Mouse (Mus musculus): ENCODE data around the gene Hist1h4d.
A peak's percentile ranks its signal among the peaks of the same experiment; 100 is the strongest.
"Not testable (repeated sequence)": the region's sequence is repeated elsewhere in the genome, so short reads cannot be mapped to it uniquely, and the experiment has no call there.

Hist1h4d gene

DNA sequence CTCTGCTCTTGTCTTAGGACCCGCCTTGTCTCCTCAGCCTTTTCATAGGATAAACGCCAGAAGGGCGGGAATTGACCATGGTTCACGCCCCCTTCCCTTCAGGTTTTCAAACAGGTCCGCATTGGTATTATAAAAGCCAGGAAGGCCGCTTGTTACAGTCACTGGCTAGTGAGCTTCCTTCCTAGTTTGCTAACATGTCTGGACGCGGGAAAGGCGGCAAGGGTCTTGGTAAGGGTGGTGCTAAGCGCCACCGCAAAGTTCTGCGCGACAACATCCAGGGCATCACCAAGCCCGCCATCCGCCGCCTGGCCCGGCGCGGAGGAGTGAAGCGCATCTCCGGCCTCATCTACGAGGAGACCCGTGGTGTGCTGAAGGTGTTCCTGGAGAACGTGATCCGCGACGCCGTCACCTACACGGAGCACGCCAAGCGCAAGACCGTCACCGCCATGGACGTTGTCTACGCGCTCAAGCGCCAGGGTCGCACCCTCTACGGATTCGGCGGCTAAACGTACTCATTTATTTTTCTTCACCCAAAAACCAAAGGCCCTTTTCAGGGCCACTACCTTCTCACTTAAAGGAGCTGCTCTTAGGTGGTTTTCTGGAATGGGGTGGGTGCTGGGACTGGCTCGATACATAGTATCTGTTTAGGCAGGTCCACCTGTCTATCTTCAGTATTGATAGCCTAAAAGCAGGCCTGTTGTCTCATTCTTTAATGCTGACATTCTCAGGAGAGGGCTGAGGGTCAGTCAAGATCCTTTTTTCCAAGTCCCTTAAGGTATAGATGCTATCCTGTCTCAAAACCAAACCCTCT is at the start of gene Hist1h4d:
Gene Hist1h4d, plus strand, starts transcription at position 191 of the 811 bp plus-strand sequence.
- DNase-seq, result peak; percentile 100

DNA sequence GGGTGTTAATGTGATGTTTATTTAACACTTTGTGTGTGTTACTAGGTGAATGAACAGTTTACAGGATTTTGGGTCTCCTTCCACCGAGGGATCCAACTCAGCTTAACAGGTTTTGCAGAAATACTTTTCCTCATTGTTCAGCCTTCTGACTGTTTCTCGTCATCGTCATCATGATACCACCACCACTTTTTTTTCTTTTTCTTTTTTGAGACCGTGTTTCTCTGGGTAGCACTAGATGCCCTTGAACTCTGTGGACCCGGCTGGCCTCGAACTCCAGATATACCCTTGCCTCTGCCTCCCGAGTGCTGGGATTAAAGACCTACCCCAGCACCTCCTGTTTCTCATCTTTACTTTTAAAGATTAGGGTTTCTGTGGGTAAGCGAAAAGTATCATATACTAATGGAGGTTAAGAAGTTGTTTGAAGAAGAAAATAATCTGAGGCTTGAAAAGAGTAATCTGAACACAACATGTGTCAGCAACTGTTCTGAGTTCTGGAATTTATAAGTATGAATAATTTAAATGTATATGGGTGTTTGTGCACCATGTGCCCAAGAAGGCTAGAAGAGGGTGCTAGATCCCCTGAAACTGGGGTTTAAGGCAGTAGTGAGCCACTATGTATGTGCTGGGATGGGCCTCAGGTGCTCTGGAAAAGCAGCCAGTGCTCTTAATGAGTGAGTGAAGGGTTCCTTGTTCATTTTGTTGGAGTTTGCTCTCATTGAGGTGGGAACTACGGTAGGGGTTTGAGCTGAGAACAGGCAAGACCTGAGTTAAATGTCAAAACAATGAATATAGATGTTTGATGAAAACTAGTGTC is 48.9 kb upstream of the Hist1h4d start:
- peak; percentile 86 for DNase-seq

DNA sequence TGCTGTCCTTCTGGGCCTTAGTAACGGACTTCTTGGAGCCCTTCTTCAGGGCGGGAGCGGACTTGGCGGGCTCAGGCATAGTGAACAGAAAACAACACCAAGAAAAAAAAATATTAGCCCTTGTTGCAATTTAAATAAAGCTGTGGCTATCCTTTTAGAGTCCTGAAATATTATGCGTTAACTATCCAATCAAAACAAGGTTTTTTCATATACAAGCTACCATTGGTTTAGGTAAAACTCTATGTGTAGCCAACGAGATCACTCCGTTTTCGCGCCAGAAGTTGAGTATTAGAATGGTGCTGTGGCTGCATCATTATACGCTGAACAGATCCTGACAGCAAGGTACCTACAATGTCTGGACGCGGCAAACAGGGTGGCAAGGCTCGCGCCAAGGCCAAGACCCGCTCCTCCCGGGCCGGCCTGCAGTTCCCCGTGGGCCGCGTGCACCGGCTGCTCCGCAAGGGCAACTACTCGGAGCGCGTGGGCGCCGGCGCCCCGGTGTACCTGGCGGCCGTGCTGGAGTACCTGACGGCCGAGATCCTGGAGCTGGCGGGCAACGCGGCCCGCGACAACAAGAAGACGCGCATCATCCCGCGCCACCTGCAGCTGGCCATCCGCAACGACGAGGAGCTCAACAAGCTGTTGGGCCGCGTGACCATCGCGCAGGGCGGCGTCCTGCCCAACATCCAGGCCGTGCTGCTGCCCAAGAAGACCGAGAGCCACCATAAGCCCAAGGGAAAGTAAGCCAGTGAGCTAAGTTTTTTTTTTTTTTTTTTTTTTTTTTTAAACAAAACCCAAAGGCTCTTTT is 47.6 kb upstream of the Hist1h4d start, which contains the start of gene Hist1h2af:
Gene Hist1h2af, plus strand, starts transcription at position 347 of the 808 bp plus-strand sequence.
- peak; percentile 97 for DNase-seq

DNA sequence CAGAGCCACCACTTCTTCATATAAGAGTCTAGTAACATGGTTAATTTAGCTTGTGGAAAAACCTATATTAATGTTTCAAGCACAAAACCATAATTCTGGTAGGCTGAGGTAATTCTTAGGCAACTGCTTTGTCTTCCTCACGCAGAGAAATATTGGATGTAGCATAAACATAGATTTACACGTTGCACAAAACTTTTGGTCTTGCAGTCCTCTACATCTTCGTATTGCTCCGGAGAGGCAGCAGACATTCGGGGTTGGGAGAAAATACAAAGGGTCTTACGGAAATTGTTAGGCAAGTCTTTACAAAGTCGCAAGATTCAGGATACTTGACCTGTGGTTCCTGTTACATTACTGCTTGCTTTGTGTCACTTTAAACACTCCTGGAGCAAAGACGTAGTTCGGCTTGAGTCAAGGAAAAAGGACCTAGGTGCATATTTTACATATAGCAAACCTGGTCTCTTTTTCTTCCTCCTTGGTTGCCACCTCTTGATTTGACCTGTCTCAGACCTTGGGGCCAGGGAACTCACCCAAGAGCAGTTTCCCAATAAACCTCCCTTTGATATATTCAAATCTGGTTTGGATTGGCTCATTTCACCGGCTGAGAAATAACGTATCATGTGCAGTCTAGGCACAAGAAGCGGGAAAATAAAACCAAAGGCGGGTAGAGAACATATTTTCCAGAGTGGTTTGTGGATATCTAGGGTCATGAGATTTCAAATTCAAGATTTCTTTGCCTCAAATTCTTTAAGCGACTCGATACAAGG is 46.8 kb upstream of the Hist1h4d start:
- no peak for DNase-seq

DNA sequence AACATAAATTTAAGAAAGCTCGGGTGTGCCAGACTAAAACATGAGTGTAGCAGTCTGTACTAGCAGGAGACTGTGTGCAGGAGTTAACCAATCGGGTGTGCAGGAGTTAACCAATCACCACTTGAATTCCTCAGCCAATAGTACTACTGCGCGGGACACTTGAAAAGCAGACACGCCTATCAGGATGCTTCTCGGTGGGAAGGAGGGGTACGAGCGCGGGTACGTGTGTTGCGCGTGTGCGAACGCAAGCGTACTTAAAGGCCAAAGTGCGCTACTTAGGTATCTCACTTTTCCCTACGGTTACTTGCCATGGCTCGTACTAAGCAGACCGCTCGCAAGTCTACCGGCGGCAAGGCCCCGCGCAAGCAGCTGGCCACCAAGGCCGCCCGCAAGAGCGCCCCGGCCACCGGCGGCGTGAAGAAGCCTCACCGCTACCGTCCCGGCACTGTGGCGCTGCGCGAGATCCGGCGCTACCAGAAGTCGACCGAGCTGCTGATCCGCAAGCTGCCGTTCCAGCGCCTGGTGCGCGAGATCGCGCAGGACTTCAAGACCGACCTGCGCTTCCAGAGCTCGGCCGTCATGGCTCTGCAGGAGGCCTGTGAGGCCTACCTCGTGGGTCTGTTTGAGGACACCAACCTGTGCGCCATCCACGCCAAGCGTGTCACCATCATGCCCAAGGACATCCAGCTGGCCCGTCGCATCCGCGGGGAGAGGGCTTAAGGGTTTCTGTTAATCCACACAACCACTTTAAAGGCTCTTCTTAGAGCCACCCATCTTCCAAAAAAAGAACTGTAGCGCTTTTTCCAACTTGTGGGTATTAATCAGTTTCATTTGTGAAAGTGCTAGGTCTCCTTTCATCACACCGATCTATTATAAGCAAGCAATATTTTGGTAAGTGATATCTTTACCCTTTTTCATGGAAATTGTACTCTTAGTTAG is 46.0 kb upstream of the Hist1h4d start, which contains the start of gene Hist1h3g:
Gene Hist1h3g, plus strand, starts transcription at position 286 of the 939 bp plus-strand sequence.
- DNase-seq, result peak; percentile 99

DNA sequence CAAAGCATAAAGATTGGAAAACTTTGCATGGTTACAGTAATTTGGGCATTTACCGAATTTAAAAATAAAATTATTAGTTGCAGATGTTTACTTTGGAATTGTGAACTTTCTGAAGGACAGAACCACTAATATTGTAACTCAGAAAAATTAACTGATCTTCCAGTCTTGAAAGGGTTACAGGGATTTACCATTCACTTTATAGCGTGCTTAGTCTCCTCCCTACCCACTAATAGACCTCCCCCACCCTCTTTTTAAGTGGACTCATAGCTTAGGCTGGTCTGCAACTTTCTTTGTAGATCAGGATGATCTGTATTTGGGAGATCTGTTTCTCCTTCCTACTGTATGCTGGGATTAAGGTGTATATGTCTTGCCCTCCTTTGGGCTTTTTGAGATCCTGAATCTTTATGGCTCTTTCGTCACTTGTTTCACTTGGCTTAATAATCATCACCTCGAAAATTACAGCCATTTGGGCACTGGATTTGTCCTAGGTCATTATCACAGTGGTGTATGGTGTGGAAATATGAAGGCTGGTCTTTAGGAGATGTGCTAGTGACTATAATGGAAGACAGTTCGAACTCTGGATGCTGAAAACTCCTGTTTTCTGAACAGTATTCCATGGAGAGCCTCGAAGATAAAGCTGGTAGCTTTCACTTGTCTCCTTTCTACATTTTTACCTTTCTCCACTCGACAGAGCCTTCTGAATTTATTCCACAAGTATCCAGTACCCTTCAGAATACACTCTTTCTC is 45.1 kb upstream of the Hist1h4d start:
- peak; percentile 27 for DNase-seq

DNA sequence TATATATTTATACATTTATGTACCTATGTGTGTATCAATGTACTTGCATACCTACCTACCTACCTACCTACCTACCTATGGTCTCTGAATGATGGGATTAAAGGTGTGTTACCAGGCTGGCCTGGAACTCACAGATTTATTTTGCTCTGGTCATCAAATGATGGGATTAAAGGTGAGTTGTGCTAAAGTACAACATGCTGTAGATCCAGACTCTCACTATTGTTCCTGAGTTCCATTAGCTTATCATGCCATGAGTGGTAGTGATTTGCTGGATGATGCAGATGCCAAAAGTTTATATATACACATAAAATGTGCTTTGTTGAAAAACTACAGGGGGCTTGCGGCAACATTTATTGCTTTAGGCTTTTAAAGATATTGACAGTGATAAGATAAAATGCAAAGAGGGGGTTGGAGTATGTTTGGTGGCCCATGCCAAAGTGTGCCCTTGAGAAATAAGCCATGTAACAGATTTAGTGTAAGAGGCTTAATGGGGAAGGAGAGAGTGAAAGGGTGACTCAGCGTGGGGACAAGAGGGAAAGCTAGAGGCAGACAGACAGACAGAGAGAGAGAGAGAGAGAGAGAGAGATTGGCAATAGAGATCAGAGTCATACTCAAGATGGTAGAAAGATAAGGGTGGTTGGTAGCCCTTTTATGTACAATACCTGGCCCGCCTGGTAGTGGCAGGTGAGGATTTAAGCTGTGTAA is 44.2 kb upstream of the Hist1h4d start:
- peak; percentile 73 for DNase-seq

DNA sequence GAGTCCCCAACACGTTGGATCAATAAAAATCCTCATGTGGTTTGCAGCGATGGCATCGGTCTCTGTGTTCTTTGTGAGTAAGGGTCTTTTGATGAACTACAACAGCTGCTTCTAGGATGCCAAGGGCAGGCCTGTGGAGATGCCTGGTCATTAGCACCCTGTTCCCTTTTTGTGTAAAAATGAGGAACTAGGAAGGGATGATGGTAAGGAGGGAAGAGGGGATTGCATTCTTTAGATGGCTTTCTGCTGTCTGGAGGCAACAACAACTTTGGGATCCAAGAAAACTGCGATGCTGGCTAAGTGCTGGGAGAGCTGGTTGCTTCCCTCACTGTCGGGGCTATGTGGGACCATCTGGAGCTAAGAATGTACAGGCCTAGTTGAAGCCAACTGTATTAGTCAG is 43.1 kb upstream of the Hist1h4d start:
- peak; percentile 85 for DNase-seq

DNA sequence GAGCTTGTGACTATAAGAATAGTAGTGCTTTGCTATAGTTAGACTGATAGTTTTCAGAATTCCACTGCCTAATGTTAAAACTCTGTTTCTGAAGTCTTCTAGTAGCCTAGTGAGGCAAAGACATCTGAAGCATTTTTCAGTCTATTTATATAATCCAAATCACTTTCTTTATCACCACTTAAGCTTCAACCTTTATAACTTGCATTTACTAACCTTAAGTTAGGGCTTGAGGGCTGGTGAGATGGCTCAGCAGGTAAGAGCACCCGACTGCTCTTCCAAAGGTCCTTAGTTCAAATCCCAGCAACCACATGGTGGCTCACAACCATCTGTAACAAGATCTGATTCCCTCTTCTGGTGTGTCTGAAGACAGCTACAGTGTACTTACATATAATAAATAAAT is 41.6 kb upstream of the Hist1h4d start:
- peak; percentile 17 for DNase-seq

DNA sequence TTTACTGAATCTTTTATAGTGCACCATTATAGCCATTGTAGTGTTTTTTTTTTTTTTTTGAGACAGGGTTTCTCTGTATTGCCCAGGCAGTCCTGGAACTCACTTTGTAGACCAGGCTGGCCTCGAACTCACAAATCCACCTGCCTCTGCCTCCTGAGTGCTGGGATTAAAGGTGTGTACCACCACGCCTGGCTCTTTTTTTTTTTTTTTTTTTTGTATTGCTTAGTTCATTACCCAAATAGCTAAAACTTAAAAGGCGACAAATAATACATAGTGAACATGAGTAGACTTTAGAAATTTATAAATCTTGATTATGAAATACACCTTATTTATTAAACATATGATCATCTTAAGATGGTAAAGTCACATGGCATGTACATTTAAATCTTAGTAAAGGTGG is 39.9 kb upstream of the Hist1h4d start:
- DNase-seq, result peak; percentile 22

DNA sequence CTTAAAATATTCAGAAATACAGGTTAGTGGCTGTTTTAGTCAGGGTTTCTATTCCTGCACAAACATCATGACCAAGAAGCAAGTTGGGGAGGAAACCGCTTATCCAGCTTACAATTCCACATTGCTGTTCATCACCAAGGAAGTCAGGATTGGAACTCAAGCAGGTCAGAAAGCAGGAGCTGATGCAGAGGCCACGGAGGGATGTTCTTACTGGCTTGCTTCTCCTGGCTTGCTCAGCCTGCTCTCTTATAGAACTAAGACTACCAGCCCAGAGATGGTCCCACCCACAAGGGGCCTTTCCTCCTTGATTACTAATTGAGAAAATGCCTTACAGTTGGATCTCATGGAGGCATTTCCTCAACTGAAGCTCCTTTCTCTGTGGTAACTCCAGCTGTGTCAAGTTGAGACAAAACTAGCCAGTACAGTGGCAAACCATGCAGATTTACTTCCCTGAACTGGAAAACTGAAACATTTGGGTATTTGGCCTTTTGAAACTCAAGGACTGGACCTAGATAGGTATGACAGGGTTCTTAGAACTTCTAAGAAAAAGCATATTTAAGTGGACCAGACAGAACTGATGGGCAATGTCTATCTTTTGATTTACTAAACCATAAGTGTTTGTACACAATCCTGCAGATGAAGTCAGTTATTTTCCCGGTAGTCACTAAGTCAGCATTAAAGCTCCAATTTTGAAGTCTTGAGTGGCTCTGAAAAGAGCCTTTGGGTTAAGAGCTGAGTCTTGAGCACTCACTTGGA is 39.0 kb upstream of the Hist1h4d start:
- DNase-seq, result peak; percentile 84

DNA sequence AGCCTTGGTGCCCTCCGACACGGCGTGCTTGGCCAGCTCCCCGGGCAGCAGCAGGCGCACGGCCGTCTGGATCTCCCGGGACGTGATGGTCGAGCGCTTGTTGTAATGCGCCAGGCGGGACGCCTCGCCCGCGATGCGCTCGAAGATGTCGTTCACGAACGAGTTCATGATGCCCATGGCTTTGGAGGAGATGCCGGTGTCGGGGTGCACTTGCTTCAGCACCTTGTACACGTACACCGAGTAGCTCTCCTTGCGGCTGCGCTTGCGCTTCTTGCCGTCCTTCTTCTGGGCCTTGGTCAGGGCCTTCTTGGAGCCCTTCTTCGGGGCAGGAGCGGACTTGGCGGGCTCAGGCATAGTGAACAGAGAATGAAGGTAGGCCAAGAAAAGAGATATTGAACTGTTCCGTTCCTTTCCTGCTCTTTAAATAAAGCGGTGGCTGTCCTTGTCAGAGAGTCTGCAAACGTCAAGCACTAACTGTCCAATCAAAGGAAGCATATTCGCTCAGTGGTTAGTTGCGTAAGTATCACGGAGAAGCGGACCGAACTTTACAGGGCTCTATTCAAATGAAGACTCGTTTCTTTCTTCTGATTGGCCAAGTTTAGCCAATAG is 38.3 kb upstream of the Hist1h4d start, which contains the start of gene Hist1h2bh:
Gene Hist1h2bh, minus strand, starts transcription at position 394 of the 609 bp plus-strand sequence.
- DNase-seq, result peak; percentile 99

DNA sequence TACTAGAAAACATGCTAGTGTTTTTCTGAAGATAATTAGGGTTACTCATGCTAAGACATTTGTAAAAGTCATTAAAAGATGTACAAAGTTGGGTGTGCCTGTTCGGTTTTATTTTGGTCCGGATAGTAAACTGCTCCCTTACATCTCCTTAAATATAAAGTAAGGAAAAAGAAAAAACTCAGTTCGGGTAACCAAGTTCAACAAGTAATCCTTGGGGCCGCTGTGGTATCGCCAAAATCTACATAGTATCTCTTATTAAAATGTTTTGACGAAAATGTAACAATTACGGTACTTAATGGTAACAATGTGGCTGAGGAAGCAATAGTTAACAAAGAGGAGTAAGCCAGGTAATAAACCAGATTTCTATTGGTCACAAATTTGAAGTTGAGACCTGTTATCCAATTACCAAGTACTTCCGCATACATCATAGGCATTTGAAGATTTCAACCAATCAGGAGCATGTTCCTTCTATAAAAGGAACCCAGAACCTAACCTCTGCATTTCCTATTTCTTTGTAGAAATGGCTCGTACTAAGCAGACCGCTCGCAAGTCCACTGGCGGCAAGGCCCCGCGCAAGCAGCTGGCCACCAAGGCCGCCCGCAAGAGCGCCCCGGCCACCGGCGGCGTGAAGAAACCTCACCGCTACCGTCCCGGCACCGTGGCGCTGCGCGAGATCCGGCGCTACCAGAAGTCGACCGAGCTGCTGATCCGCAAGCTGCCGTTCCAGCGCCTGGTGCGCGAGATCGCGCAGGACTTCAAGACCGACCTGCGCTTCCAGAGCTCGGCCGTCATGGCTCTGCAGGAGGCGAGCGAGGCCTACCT is 37.2 kb upstream of the Hist1h4d start, which contains the start of gene Hist1h3f:
Gene Hist1h3f, plus strand, starts transcription at position 88 of the 822 bp plus-strand sequence.
- DNase-seq, result peak; percentile 98

DNA sequence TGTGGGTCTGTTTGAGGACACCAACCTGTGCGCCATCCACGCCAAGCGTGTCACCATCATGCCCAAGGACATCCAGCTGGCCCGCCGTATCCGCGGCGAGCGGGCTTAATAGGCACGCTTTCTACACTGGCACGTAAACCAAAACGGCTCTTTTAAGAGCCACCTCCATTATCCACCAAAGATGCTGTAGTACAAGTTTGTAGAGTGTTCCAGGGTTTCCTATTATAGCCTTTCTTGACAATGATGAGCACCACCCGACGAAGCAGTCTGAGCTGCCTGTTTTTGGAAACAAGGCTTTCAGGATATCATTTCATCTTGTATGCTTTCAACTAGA is 36.6 kb upstream of the Hist1h4d start:
- DNase-seq, result not testable (repeated sequence)

DNA sequence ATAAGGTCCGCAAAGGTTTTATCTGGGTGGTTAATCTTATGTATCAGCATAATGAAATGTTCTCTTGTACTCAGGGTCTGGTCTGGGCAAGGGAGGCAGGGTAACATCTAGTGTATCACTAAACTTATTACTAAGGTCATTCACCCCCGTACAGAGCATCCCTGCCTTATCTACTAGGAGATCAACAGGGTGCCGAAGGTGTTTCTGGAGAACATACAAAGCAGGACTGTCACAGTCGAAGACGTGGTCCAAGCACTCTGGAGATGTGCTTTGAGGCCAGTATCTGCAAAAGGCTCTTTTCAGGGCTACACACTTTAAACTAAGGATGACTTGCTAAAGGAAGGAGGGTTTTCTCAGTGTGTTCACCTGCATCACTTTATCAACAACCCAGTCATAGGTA is 34.7 kb upstream of the Hist1h4d start:
- peak; percentile 69 for DNase-seq

DNA sequence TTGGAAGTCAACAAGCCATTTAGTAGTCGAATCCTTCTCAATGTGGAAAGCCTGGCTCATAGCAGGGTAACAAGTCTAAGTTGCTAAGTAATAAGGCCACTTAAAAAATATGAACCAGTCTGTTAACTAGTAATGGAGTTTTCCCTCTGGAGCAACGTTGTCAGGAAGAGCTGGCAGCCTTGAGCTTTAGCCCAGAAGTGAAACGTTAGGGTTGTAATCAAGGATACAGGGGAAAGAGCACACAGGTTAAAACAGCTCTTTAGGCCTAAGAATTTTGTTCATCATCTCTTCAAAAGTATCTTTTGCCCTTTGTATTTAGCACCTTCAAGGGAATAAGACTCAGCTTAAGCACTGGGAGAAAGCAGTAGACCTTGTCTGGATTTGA is 30.6 kb upstream of the Hist1h4d start:
- DNase-seq, result no peak

DNA sequence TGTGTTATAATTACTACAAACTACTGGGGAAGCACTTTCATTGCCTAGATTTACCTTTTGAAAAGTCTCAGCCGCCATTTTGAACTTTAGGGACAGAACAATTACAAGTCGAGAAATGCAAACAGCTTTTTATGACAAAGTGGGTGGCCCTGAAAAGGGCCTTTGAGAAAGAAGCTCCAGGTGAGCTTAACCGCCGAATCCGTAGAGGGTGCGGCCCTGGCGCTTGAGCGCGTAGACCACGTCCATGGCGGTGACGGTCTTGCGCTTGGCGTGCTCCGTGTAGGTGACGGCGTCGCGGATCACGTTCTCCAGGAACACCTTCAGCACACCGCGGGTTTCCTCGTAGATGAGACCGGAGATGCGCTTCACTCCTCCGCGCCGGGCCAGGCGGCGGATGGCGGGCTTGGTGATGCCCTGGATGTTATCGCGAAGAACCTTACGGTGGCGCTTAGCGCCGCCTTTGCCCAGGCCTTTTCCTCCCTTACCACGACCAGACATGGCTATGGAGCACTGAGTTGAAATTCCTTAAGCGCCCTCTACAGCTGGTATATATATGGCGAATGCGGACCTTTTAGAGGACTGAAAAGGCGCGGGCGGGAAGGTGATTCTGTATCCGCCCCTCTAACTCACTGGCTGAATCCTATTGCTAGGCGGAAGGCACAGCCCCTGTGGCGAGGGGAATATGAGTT is 30.1 kb upstream of the Hist1h4d start, which contains the start of gene Hist1h4f:
Gene Hist1h4f, minus strand, starts transcription at position 503 of the 689 bp plus-strand sequence.
- DNase-seq, result peak; percentile 98

Data from heart, adult 11 months (tissue).